Mouse (Mus musculus): Measurements from ENCODE around the gene Jmjd8. TPM values are rescaled to one million over a fixed set of nuclear protein-coding genes. Genes with fewer than 3 reads are reported as not detected.

Jmjd8 gene
- polyA plus RNA-seq, 1 experiment from 2014 or later: 39.5 TPM

- peak; percentile 94 for DNase-seq (ENCODE audit: low spot score)
- Histone ChIP-seq H3K4me3 (ENCODE audit: low read depth, low read length) (peak overlapping the region; percentile 90), H3K4me1 (replicated peaks; ENCODE audit: control insufficient read depth, insufficient read depth, low read length) (peaks cover 18% of the 10 kb centered on the region), H3K9ac (ENCODE audit: low read length) (peak overlapping the region; percentile 59), H3K4me2 (ENCODE audit: low read length) (peak overlapping the region; percentile 88), H3K36me3 (ENCODE audit: control insufficient read depth, insufficient read depth, low read length) (peaks cover 17% of the 10 kb centered on the region), H3K9me3 (ENCODE audit: control insufficient read depth, low read length) (no peaks in the 10 kb centered on the region), H3K27ac (ENCODE audit: low read depth) (peak overlapping the region; percentile 92), H3K27me3 (replicated peaks; ENCODE audit: control insufficient read depth, insufficient read depth, low read length) (no peaks in the 10 kb centered on the region)
- under 1% methylated on average over 59 of the region's 59 CpGs for WGBS
- ATAC-seq (replicated peaks; ENCODE audit: low FRiP score, low TSS enrichment, low read depth): peak; percentile 88
Observed at GRCm38 (mm10) chr17:25875171-25876136, 46.8 kb downstream of the Jmjd8 start.

DNA sequence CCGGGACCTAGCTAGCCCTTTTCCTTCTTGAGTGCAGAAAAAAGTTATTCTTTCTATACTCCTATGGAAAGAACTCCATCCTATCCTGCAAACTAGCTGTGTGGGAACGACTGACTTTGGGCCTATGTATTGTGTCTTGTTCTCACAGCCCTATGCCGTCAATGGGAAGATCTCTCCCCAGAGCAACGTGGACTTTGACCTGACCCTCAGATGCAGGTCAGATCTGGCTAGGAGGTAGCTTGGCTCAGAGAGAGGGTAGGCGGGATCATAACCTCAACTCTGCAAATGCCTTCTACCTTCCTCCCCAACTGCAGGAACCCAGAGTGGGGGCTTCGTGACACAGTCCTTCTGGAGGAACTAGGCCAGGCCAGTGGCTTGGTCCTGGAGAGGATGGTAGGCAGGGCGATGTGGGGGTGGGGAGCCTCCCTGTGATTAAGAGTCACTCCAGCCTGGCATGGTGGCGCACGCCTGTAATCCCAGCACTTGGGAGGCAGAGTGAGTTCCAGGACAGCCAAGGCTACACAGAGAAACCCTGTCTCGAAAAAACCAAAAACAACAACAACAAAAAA is 47.8 kb downstream of the Jmjd8 start:
- H3K27me3 ChIP-seq (replicated peaks; ENCODE audit: control insufficient read depth, insufficient read depth, low read length): no peaks in the 10 kb centered on the region
- no peaks in the 10 kb centered on the region for H3K9me3 ChIP-seq (ENCODE audit: control insufficient read depth, low read length)
- WGBS: 61% methylated on average over 10 of the region's 10 CpGs
- DNase-seq (ENCODE audit: low spot score): no peak
- peaks cover 19% of the 10 kb centered on the region for H3K36me3 ChIP-seq (ENCODE audit: control insufficient read depth, insufficient read depth, low read length)
- H3K4me1 ChIP-seq (replicated peaks; ENCODE audit: control insufficient read depth, insufficient read depth, low read length): peaks cover 18% of the 10 kb centered on the region
- ATAC-seq (replicated peaks; ENCODE audit: low FRiP score, low TSS enrichment, low read depth): no peak
- H3K4me2 ChIP-seq (ENCODE audit: low read length): peak overlapping the region; percentile 88
- peak overlapping the region; percentile 90 for H3K4me3 ChIP-seq (ENCODE audit: low read depth, low read length)
- H3K9ac ChIP-seq (ENCODE audit: low read length): peak overlapping the region; percentile 59
- no peak overlapping the region for H3K27ac ChIP-seq (ENCODE audit: low read depth)

- H3K36me3 ChIP-seq (ENCODE audit: control insufficient read depth, insufficient read depth, low read length): peaks cover 24% of the 10 kb centered on the region
- H3K9me3 ChIP-seq (ENCODE audit: control insufficient read depth, low read length): no peaks in the 10 kb centered on the region
- no peak overlapping the region for H3K4me2 ChIP-seq (ENCODE audit: low read length)
- H3K4me3 ChIP-seq (ENCODE audit: low read depth, low read length): no peak overlapping the region
- DNase-seq (ENCODE audit: low spot score): no peak
- no peak overlapping the region for H3K9ac ChIP-seq (ENCODE audit: low read length)
- H3K4me1 ChIP-seq (replicated peaks; ENCODE audit: control insufficient read depth, insufficient read depth, low read length): peaks cover 18% of the 10 kb centered on the region
- WGBS: 91% methylated on average over 3 of the region's 3 CpGs
- H3K27ac ChIP-seq (ENCODE audit: low read depth): no peak overlapping the region
- no peaks in the 10 kb centered on the region for H3K27me3 ChIP-seq (replicated peaks; ENCODE audit: control insufficient read depth, insufficient read depth, low read length)
- no peak for ATAC-seq (replicated peaks; ENCODE audit: low FRiP score, low TSS enrichment, low read depth)
Observed at GRCm38 (mm10) chr17:25877025-25877424, 48.4 kb downstream of the Jmjd8 start.

GRCm38 (mm10) chr17:25877741-25878610 is 49.3 kb downstream of the Jmjd8 start:
- Histone ChIP-seq H3K4me1 (replicated peaks; ENCODE audit: control insufficient read depth, insufficient read depth, low read length) (peaks cover 18% of the 10 kb centered on the region), H3K27ac (ENCODE audit: low read depth) (no peak overlapping the region)
- no peak for DNase-seq (ENCODE audit: low spot score)

GRCm38 (mm10) chr17:25878611-25879180 is 50.0 kb downstream of the Jmjd8 start:
- peaks cover 40% of the 10 kb centered on the region for H3K36me3 ChIP-seq (ENCODE audit: control insufficient read depth, insufficient read depth, low read length)
- no peak overlapping the region for H3K4me3 ChIP-seq (ENCODE audit: low read depth, low read length)
- H3K4me2 ChIP-seq (ENCODE audit: low read length): no peak overlapping the region
- H3K9ac ChIP-seq (ENCODE audit: low read length): no peak overlapping the region
- H3K27ac ChIP-seq (ENCODE audit: low read depth): no peak overlapping the region
- ATAC-seq (replicated peaks; ENCODE audit: low FRiP score, low TSS enrichment, low read depth) (no peak), DNase-seq (ENCODE audit: low spot score) (no peak)
- H3K4me1 ChIP-seq (replicated peaks; ENCODE audit: control insufficient read depth, insufficient read depth, low read length): peaks cover 18% of the 10 kb centered on the region
- H3K9me3 ChIP-seq (ENCODE audit: control insufficient read depth, low read length): no peaks in the 10 kb centered on the region
- 94% methylated on average over 19 of the region's 19 CpGs for WGBS
- no peaks in the 10 kb centered on the region for H3K27me3 ChIP-seq (replicated peaks; ENCODE audit: control insufficient read depth, insufficient read depth, low read length)

More at GRCm38 (mm10) chr17:25877741-25878610, 49.3 kb downstream of the Jmjd8 start:
- H3K4me3 ChIP-seq (ENCODE audit: low read depth, low read length): no peak overlapping the region
- H3K36me3 ChIP-seq (ENCODE audit: control insufficient read depth, insufficient read depth, low read length): peaks cover 33% of the 10 kb centered on the region
- no peaks in the 10 kb centered on the region for H3K9me3 ChIP-seq (ENCODE audit: control insufficient read depth, low read length)
- no peak overlapping the region for H3K9ac ChIP-seq (ENCODE audit: low read length)
- ATAC-seq (replicated peaks; ENCODE audit: low FRiP score, low TSS enrichment, low read depth): no peak
- 94% methylated on average over 32 of the region's 32 CpGs for WGBS
- no peak overlapping the region for H3K4me2 ChIP-seq (ENCODE audit: low read length)
- H3K27me3 ChIP-seq (replicated peaks; ENCODE audit: control insufficient read depth, insufficient read depth, low read length): no peaks in the 10 kb centered on the region

- Histone ChIP-seq H3K4me3 (ENCODE audit: low read depth, low read length) (no peak overlapping the region), H3K4me1 (replicated peaks; ENCODE audit: control insufficient read depth, insufficient read depth, low read length) (peaks cover 14% of the 10 kb centered on the region), H3K9me3 (ENCODE audit: control insufficient read depth, low read length) (no peaks in the 10 kb centered on the region), H3K36me3 (ENCODE audit: control insufficient read depth, insufficient read depth, low read length) (peaks cover 46% of the 10 kb centered on the region), H3K27ac (ENCODE audit: low read depth) (no peak overlapping the region), H3K9ac (ENCODE audit: low read length) (no peak overlapping the region), H3K4me2 (ENCODE audit: low read length) (no peak overlapping the region), H3K27me3 (replicated peaks; ENCODE audit: control insufficient read depth, insufficient read depth, low read length) (no peaks in the 10 kb centered on the region)
- ATAC-seq (replicated peaks; ENCODE audit: low FRiP score, low TSS enrichment, low read depth) (no peak), DNase-seq (ENCODE audit: low spot score) (no peak)
- WGBS: 56% methylated on average over 4 of the region's 4 CpGs
Observed at GRCm38 (mm10) chr17:25879261-25879660, 50.6 kb downstream of the Jmjd8 start.

- peaks cover 51% of the 10 kb centered on the region for H3K36me3 ChIP-seq (ENCODE audit: control insufficient read depth, insufficient read depth, low read length)
- no peaks in the 10 kb centered on the region for H3K9me3 ChIP-seq (ENCODE audit: control insufficient read depth, low read length)
- no peak overlapping the region for H3K27ac ChIP-seq (ENCODE audit: low read depth)
- peaks cover 14% of the 10 kb centered on the region for H3K4me1 ChIP-seq (replicated peaks; ENCODE audit: control insufficient read depth, insufficient read depth, low read length)
- H3K4me3 ChIP-seq (ENCODE audit: low read depth, low read length): no peak overlapping the region
- no peak overlapping the region for H3K4me2 ChIP-seq (ENCODE audit: low read length)
- no peak overlapping the region for H3K9ac ChIP-seq (ENCODE audit: low read length)
- DNase-seq (ENCODE audit: low spot score) (no peak), ATAC-seq (replicated peaks; ENCODE audit: low FRiP score, low TSS enrichment, low read depth) (no peak)
- H3K27me3 ChIP-seq (replicated peaks; ENCODE audit: control insufficient read depth, insufficient read depth, low read length): no peaks in the 10 kb centered on the region
- WGBS: 79% methylated on average over 8 of the region's 8 CpGs
Observed at GRCm38 (mm10) chr17:25879750-25880149, 51.1 kb downstream of the Jmjd8 start.

All from intestine, embryonic 14.5 days (tissue).